Mouse (Mus musculus) testis, postnatal 10 days (tissue): ENCODE measurements at regions not wholly inside any gene's neighbourhood (a gene's known extent, or its start where the extent isn't known, plus 50 kb on each side); places are given as distances from the start of the nearest gene placed in this dataset.

Source experiments
- DNase-seq: peaks from one replicate; pipeline ENCODE4 v3.0.0; 2021; ENCODE audit warnings: low spot score

GRCm38 (mm10) chr19:55985518-55985917 lies 243.9 kb downstream of the Tcf7l2 start:
- DNase-seq, result no peak

- DNase-seq, result no peak
Measured at GRCm38 (mm10) chr19:55991791-55992726, 250.4 kb downstream of the Tcf7l2 start.

GRCm38 (mm10) chr19:55992727-55993066 lies 251.1 kb downstream of the Tcf7l2 start:
- DNase-seq, result no peak

- no peak for DNase-seq
Measured at GRCm38 (mm10) chr19:55995721-55996120, 254.1 kb downstream of the Tcf7l2 start.

- DNase-seq, result no peak
Measured at GRCm38 (mm10) chr19:55998454-55999180, 257.0 kb downstream of the Tcf7l2 start.

GRCm38 (mm10) chr19:55999409-55999808 lies 257.8 kb downstream of the Tcf7l2 start:
- no peak for DNase-seq

GRCm38 (mm10) chr19:56001428-56001827 lies 259.8 kb downstream of the Tcf7l2 start:
- DNase-seq, result no peak

GRCm38 (mm10) chr19:56005886-56006285 lies 264.3 kb downstream of the Tcf7l2 start:
- no peak for DNase-seq

GRCm38 (mm10) chr19:56007433-56007832 lies 265.8 kb downstream of the Tcf7l2 start:
- DNase-seq, result no peak

GRCm38 (mm10) chr19:56010766-56011165 lies 269.1 kb downstream of the Tcf7l2 start:
- no peak for DNase-seq

GRCm38 (mm10) chr19:56011292-56011691 lies 269.7 kb downstream of the Tcf7l2 start:
- no peak for DNase-seq

- no peak for DNase-seq
Measured at GRCm38 (mm10) chr19:56016548-56017346, 270.2 kb upstream of the Habp2 start.

GRCm38 (mm10) chr19:56017524-56017923 lies 269.4 kb upstream of the Habp2 start:
- DNase-seq, result no peak

- no peak for DNase-seq
Measured at GRCm38 (mm10) chr19:56019143-56019542, 267.8 kb upstream of the Habp2 start.

GRCm38 (mm10) chr19:56022348-56022747 lies 264.6 kb upstream of the Habp2 start:
- DNase-seq, result no peak

- no peak for DNase-seq
Measured at GRCm38 (mm10) chr19:56024599-56024998, 262.3 kb upstream of the Habp2 start.

GRCm38 (mm10) chr19:56029428-56030281 lies 257.3 kb upstream of the Habp2 start:
- DNase-seq, result no peak

- DNase-seq, result no peak
Measured at GRCm38 (mm10) chr19:56030401-56030925, 256.5 kb upstream of the Habp2 start.

GRCm38 (mm10) chr19:56034552-56034951 lies 252.4 kb upstream of the Habp2 start:
- DNase-seq, result no peak

- DNase-seq, result no peak
Measured at GRCm38 (mm10) chr19:56037584-56037983, 249.4 kb upstream of the Habp2 start.
